Mouse (Mus musculus) left cerebral cortex, postnatal 36 days (tissue): ENCODE data around the gene Gm826. TPM values are rescaled to one million over a fixed set of nuclear protein-coding genes. Genes with fewer than 3 reads are reported as not detected.

Experiments
- DNase-seq, 2 experiments: peaks; one replicate each; pipeline ENCODE4 v3.0.0; 2021 to 2022; ENCODE audit warnings: low spot score in 2 of 2, mixed read lengths in 1 of 2
- intact Hi-C: fragments of 180-260 bp; cut with DNase I; formaldehyde crosslinking; loops from one replicate; pipeline ENCODE4 v1.15.1; 2025
- total RNA-seq, 2 experiments: library from RNA; stranded (reverse); gene quantifications; 2 replicates each; pipeline ENCODE4 v1.2.3; 2021

Gm826 gene
- total RNA-seq, 2 experiments from 2014 or later, result not detected

DNA sequence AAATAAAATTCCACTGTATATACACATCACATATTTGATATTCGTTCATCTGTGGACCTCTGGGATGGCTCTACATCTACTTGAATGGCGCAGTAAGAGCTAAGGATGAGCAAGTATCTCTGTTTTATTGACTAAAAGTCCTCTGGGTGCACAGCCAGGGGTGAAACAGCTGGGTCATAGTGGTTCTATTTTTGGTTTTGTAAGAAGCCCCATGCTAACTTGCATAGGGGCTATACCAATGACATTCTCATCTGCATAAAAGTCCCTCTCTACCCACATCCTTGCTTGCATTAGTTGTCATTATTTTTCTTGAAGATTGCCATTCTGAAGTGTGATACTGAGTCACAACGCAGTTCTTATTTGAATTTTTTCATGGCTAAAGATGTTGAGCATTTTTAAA lies 28.9 kb downstream of the Gm826 start:
- intact Hi-C loops, result no loop called here
- DNase-seq, result no peak

DNA sequence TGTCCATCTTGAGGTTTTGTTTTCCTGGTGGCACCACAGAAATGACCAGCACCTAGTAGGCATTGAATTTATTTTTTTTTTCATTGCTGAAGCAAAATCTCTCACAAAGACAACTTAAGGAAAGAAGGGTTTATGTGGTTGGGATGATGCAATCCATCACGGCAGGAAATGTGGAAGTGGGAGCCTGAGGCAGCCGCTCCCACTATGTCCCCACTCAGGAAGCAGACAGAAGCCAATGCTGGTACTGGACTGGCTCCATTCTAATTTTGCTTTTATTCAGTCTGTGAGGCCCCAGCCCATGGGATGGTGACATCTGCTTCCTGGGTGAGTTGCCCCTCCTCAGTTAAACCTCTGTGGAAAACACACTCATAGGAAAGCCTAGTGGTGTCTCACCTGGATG lies 30.0 kb downstream of the Gm826 start:
- intact Hi-C loops, result no loop called here

GRCm38 (mm10) chr2:160302013-160302412 lies 31.9 kb downstream of the Gm826 start:
- intact Hi-C loops, result no loop called here
- no peak for DNase-seq

More for the DNA sequence above, 30.0 kb downstream of the Gm826 start:
- no peak for DNase-seq

DNA sequence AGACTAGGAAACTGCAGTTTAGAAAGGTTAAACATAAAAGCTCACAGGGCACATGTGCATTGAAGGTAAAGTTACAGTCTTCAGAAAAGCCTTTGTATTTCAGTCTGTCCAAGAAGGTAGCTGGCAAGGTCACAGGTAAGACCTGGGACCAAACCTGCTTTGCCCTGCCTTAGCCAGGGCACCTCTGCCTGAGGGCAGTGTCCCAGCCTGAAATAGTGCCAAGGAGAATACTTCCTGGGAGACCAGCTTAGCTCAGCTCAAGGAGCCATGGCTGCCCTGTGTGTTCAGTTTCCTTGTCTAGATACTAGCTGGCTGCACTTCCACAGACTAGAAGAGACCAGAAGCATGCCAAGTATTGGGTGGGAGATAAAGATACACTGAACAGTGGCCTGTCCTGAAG lies 35.4 kb downstream of the Gm826 start:
- DNase-seq, result no peak
- intact Hi-C loops, result no loop called here

- DNase-seq, result no peak
- intact Hi-C loops, result no loop called here
Observed at GRCm38 (mm10) chr2:160288538-160289151, 45.3 kb downstream of the Gm826 start.

DNA sequence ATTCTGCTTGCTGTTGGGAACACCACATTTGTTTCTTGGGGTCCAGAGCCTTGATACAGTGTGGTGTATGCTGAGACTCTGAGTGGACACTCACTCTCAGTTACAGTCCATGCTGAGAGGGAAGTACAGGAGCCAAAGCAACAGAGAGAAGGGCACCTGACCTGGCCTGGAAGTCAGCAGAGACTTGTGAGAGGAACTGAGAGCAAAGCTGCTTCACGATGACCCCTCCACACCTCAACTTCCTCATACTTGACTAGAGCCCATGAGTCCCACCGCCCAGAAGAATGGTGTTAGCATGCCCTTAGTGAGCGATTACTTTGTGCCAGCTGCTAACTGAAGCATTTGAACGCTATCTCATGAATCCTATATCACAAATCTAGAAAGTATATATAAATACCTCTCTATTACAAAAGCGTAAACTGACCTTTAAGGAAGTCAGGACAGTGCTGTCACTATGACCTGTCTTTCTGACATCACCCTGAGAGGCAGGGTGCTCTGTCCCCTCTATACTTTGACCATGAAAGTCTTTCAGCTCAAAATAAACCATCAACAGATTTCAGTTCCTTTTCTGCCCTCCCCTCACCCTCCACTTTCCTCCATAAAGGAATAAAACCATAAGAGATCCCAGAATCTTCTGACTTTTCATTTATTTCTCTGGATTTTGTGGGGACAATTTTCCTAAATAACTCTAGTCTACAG lies 57.9 kb downstream of the Gm826 start:
- intact Hi-C loops, result no loop called here
- DNase-seq, result no peak

DNA sequence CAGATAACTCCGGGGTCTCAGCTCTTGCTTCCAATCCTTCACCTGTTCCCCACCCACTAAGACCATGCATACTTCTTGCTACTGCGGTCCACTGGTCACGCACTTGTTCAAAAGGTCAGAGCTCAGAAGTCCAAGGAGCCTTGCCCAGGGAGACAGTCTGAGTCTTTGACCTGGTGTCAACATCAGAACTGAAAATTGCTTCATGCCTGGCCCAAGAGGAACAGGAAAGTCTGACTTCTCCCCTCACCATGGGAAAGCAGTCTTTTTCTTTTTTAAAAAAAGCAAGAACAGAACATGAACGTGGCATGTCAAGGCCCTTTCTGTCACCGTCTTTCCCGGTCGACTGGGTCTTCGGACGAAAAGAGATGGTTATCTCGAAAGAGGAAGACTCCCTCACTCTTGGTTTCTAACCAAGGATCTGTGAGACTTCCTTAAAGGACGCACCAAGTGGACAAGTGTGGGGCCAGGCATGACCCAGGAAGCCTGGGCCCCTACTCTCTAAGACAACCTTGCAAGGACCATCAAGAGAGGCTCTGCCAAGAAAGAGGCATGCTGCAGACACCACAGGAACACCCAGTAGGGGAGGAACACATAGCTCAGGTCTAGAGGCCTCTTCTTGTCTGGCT lies 66.0 kb downstream of the Gm826 start:
- intact Hi-C loops, result no loop called here
- DNase-seq, result no peak

DNA sequence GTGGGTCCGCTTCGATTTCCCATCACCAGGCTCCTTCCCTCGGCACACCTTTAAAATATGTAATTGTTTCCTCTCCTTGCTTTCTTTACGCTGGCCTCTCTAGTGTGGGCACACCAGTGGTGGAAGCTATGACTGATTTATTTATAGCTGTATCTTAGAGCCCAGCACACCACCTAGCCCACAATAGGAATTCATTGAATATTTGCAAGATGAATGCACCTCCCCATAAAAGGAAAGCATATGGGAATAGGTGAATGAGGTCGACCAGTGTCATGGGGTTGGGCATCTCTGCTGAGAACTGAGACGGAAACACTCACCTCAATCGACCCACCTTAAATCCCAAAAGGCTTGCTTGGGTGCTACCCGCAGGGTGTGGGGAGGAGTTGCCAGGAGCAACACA lies 70.1 kb downstream of the Gm826 start:
- intact Hi-C loops, result no loop called here
- DNase-seq, result no peak

- DNase-seq, result peak; percentile 19 to 21
- intact Hi-C loops, result no loop called here
Observed at GRCm38 (mm10) chr2:160261538-160261937, 72.4 kb downstream of the Gm826 start.

Other genes starting within 250 kb of the Gm826 start
- gene Mafb, start 32.9 kb upstream of the Gm826 start, total RNA-seq, result 10 to 100 TPM; 17.8 to 20.6 TPM